Mouse (Mus musculus): ENCODE measurements at regions not wholly inside any gene's neighbourhood (a gene's known extent, or its start where the extent isn't known, plus 50 kb on each side); places are given as distances from the start of the nearest gene placed in this dataset.

GRCm38 (mm10) chr10:45763160-45763955, 185.7 kb downstream of the Hace1 start:
- DNase-seq, result no peak

- DNase-seq, result no peak
Observed at GRCm38 (mm10) chr10:45779720-45780119, 202.1 kb downstream of the Hace1 start.

- DNase-seq, result no peak
Observed at GRCm38 (mm10) chr10:45783026-45783425, 205.4 kb downstream of the Hace1 start.

- no peak for DNase-seq
Observed at GRCm38 (mm10) chr10:45783461-45784149, 206.0 kb downstream of the Hace1 start.

GRCm38 (mm10) chr10:45784150-45784479, 206.5 kb downstream of the Hace1 start:
- no peak for DNase-seq

- peak; percentile 34 for DNase-seq
Observed at GRCm38 (mm10) chr10:45784575-45784974, 206.9 kb downstream of the Hace1 start.

- no peak for DNase-seq
Observed at GRCm38 (mm10) chr10:45788356-45788755, 210.7 kb downstream of the Hace1 start.

- no peak for DNase-seq
Observed at GRCm38 (mm10) chr10:45795582-45795981, 218.0 kb downstream of the Hace1 start.

GRCm38 (mm10) chr10:45800070-45800851, 222.6 kb downstream of the Hace1 start:
- peak; percentile 44 for DNase-seq

- DNase-seq, result no peak
Observed at GRCm38 (mm10) chr10:45801463-45801862, 223.8 kb downstream of the Hace1 start.

- DNase-seq, result no peak
Observed at GRCm38 (mm10) chr10:45806984-45807827, 229.6 kb downstream of the Hace1 start.

- no peak for DNase-seq
Observed at GRCm38 (mm10) chr10:45811882-45812281, 234.3 kb downstream of the Hace1 start.

- DNase-seq, result no peak
Observed at GRCm38 (mm10) chr10:45813804-45814203, 236.2 kb downstream of the Hace1 start.

GRCm38 (mm10) chr10:45816679-45817078, 239.1 kb downstream of the Hace1 start:
- no peak for DNase-seq

GRCm38 (mm10) chr10:45820986-45821655, 243.5 kb downstream of the Hace1 start:
- no peak for DNase-seq

- no peak for DNase-seq
Observed at GRCm38 (mm10) chr10:45822251-45822650, 244.6 kb downstream of the Hace1 start.

GRCm38 (mm10) chr10:45823612-45824011, 246.0 kb downstream of the Hace1 start:
- DNase-seq, result no peak

GRCm38 (mm10) chr10:45848654-45849053, 271.0 kb downstream of the Hace1 start:
- DNase-seq, result no peak

GRCm38 (mm10) chr10:45849841-45850240, 272.2 kb downstream of the Hace1 start:
- DNase-seq, result no peak

GRCm38 (mm10) chr10:45850625-45851024, 273.0 kb downstream of the Hace1 start:
- DNase-seq, result no peak

- DNase-seq, result no peak
Observed at GRCm38 (mm10) chr10:45852688-45853087, 275.1 kb downstream of the Hace1 start.

- no peak for DNase-seq
Observed at GRCm38 (mm10) chr10:45855514-45855913, 277.9 kb downstream of the Hace1 start.

All from right cerebral cortex, adult 18-20 months (tissue).